Mouse (Mus musculus) induced T-regulatory cell, adult 2 months (primary cell): Measurements from ENCODE around the gene Tmem88.
A peak's percentile ranks its signal among the peaks of the same experiment; 100 is the strongest.

Experiments
- DNase-seq: peaks from one replicate; pipeline ENCODE4 v3.0.0-alpha.2; 2012; ENCODE audit warnings: low read depth

Gene Tmem88

DNA sequence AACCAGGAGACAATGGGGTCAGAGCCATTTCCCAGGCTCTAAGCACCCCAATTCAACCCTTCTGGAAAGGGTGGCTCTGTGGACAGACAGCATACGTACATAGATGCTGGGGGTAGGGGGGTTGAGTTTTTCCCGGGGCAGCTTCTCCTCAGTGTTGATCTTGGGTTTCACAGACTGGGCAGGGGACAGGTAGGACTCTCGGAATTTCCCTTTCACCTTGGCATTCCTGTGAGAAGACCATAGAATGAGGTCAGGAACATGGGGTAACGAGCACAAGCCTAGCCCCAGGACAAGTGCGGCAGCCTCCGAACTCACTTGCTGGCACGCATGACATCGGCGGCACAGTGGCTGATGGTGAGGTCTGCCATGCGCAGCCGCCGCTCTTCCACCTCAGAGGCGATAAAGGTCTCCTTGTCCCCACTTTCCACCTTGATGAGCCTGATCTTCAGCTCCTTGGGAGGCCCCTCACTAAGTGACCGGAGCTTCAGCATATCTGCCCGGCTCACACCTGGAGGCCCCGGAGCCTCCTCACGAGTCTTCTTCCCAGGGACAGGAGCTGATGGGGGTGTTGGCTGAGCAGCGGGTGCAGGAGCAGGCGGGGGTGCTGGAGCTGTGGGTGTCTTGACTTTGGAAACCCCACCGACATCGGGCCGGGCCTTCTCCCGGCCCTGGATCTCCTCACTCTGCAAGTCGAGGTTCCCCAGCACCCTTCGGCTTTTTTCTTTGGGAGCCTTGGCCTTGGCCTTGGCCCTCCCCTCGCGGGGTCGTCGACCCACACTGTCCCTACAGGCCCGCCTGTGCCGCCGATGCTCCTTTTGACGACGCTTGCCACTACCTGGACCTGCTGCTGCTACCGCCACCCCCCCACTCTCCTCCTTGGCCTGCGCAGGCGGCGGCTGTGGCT, 5.9 kb upstream of the Tmem88 start:
- DNase-seq = no peak

DNA sequence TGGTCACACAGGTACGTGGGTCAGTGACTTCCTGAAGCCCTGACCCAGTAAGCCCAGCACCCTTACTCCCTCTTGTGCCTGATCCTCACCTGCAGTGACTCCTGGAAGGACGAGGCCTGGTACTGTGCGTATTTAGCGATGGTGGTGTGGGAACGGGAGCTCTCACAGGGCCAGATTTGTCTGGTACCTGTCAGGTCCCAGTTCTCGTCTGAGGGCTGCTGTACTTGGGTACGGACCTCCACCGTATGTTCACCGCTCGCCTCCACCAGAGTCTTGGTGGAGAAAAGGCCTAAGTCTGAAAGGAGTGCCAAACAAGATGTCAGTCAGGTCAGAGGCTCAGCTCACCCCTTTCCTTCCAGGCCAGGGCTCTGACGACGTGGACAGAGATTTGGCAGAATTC, 4.0 kb upstream of the Tmem88 start:
- DNase-seq = no peak

DNA sequence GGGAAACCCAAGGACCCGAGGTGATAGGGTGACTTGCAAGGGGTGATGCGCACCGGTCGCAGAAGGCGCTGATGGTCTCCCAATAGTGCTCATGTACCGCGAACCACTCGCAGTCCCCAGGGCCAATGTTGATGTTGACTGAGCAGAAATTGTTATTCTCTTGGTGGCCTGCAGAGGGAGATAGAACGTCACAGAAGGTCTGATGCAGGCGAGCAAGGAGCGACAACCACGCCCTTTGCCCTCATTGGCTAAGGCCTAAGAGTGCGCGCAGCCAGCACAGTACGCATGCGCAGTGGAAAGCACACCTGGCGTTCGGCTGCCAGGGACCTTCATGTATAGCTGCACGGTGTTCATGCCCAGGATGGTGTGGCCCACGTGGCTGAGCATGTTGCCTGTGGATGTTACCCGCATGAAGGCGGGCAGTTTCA, 3.2 kb upstream of the Tmem88 start:
- peak; percentile 98 for DNase-seq

DNA sequence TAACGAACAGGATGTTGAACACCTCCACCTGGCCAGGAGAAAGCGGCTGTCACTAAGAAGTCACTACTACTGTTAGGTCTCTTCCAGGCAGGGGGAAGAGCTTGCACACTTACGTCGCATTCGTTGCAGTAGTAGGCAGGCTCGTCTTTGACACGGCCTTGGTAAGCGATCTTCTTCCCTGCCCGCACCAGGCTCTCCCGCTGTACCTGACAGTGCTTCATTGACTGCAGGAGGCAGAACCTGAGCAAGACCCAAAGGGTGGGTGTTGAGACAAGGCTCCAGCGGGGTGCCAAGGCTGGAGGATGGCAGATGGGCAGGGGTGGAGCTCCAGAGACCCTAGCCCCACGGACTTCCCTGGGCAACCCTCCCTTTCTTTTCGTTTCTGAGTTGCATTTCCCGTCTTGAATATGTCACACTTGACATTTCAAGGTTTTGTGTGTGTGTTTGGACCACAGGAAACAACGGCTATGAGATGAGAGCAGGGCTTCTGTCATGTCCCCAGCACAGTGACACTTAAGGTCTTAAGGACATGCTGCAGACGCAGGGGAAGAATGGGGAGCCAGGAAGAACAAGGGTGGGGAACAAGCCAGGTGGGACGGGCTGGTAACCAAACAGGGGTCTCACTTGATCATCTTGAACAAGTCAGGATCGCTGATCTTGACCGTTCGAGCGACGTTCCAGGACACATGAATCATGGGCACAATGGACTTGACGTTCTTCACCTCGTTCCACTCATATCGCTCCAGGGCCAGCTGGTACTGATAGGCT, 2.2 kb upstream of the Tmem88 start:
- peak; percentile 28 for DNase-seq

DNA sequence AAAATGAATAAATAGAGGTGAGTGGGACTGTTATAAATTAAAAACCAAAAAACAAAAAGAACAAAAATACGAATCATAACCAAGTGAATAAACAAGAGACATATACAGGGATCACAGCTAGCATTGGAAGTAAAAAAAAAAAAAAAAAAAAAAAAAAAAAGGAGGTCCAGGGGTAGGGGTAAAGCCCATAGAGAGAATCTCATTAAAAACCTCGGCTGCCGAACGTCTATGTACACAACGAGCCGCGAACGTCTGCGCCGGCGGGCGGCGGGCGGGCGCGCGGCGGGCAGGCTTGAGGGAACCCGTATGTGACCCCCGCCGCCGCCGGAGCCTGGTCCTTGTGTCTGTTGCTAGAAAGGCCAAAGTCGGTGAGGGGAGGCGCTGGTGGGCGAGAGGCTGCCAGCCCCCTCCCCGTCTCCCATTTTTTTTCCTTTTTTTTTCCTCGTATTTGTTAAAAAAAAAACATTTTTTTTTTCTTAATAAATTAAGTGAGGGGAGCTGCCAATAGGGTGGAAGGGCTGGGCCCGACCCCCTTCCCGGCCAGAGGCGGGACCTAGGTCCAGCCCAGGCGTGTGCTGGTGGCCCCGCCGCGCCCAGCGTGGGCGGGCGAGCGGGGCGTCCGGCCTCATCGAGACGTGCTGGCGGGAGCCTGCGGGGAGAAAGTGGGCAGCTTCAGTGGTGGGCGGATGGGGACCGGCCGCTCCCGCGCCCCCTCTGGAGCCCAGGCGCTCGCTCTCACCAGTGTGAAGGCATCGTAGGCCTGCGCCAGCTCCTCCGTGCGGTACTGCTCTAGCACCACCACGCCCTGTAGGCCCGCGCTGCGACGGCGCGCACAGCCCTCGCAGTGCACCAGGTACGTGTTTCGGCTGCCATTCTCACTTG, 1.4 kb upstream of the Tmem88 start:
- DNase-seq = no peak

DNA sequence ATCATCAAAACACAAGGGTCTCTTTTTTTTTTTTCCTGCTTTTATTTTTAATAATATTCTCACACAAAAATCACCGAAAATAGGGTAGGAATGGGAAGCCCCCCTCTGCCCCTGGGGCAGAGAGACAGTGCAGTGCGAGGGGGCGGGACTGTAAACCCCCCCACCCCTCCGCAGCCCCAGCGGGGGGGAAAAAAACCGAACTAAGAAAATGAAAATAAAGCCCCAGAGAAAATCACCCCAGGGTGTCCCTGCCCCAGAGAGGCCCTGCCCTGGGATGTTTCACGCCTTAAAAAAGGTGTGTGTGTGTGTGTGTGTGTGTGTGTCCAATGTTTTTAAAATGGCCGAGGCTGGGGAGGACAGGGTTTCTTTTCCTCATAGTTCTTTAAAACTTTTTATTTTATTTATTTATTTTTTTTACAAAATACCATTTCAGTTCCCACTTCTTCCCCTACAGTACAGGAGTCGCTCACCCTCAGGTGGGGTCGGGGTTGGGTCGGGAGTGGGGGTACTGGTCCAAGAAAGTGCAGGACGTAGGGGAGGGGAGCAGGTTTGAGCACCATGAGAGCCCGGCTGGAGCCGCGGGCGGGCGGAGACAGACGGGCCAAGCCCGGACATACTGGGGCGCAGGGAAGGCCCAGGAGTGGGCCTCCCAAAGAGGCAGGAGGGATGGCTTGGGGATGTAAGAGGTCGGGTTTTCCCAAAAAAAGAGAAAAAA, 609 bp upstream of the Tmem88 start:
- DNase-seq = no peak

DNA sequence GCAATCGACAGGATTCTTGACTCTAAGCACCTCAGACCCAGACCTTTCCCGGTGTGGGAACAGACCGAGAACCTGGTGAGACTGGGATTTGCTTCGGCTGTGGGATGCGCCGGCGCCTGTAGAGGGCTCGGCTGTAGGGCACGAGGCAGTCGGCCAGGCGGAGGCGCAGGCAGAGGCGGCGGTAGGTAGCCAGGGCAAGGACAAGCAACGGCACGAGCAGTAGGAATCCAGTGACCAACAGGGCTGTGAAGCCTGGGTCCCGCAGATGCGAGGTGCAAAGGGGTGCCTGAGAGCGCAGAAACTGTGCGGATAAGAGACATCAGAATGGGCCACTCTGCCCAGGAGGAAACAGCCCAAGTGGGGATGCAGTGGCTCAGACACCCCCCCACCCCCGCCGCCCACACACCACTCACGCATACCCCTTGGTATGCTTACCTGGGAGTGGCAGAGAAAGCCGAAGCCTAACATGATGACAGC, 415 bp downstream of the Tmem88 start:
- DNase-seq = no peak

DNA sequence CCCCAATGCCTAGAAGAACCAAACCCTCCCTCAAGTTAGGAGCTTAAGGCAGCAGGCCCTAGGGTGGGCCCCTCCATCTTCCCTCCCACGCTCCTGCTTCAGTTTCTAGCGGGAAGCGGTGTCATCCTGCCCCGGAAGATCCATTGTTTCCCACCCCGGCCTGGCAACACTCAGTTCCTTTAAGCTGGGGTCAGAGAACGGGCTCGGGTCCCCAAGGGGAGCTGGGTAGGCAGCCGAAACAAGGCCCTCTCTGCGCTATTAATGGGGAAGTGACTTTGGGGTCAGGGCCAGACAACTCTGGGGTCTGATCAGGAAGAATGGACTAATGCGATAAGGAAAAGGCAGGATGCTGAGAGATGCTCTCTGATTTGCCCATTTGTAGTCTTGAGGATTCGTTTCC, 1.3 kb downstream of the Tmem88 start:
- DNase-seq = peak; percentile 16

DNA sequence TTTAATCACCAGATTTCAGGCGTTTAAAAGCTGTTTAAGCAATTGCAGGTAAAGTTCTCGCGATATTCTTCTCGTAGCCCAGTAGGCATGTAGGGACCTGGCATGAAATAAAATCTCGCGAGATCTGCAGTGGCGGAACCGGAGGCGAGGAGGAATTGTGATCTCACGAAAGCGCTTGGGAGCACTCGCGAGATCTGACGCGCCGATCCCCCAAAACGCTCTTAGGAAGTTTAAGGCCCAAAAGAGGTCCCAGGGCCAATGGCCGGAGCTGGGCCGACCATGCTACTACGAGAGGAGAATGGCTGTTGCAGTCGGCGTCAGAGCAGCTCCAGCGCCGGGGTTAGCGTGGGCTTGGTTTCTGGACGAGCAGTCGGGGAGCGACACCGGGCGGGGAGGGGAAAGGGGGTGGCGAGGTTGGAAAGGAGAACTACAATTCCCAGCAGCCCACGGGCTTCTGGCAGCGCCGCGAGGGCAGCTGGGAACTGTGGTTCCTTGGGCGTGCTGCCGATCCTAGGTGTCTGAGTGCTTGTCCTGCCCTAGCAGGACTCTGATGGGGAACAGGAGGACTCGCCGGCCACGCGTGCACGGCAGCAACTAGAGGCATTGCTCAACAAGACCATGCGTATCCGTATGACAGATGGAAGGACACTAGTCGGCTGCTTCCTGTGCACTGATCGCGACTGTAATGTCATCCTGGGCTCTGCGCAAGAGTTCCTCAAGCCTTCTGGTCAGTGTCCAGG, 2.2 kb downstream of the Tmem88 start:
- DNase-seq = peak; percentile 100

DNA sequence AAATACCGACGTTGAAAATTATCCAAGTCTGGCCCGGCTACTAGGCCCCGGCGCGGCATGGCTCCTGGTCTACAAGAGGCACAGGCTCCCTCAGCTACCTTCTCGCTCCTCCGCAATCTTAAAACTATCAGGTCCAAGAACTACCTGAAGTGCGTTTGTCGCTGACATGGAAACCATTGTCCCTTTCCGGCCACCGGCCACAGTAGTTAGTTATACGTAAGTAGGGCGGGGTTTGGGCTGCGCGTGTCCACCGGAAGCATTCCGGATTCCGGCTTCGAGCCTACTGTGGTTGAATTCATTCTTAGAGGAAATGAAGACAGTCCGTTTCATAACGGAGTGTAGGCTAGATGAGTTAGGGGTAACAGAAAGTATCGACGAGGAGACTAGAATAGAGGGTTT, 2.8 kb downstream of the Tmem88 start, which contains the start of the genes Naa38 and Cyb5d1:
Gene Naa38, plus strand, starts transcription at position 253 of the 399 bp plus-strand sequence.
Gene Cyb5d1, minus strand, starts transcription at position 397 of the 399 bp plus-strand sequence.
- DNase-seq = peak; percentile 97

DNA sequence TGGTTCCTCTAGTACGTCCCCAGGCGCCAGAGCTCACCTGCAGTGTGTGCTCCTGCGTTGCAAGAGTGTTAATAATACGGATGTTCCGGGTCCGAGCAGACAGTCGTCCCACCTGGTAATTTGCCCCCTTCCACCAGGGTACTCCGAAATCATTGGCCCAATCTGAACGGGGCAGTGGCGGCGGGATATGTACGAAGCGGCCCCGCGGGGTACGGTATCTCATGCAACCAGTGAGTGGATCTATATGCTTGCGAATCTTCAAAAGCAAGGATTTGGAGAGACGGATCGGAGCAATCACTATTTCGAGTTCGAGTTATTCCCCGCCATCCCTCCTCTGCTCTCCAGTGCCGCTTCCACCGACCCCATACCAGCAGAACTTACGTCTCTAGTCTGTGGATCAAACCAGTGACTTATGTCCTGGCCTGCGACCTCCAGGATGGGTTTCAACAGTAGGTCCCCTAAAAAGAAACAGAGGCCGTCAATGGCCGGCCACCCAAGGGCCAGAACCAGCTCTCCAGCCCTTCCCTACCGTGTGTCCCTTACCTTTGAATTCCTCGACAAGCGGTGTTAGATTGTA, 3.4 kb downstream of the Tmem88 start:
- DNase-seq = peak; percentile 62

DNA sequence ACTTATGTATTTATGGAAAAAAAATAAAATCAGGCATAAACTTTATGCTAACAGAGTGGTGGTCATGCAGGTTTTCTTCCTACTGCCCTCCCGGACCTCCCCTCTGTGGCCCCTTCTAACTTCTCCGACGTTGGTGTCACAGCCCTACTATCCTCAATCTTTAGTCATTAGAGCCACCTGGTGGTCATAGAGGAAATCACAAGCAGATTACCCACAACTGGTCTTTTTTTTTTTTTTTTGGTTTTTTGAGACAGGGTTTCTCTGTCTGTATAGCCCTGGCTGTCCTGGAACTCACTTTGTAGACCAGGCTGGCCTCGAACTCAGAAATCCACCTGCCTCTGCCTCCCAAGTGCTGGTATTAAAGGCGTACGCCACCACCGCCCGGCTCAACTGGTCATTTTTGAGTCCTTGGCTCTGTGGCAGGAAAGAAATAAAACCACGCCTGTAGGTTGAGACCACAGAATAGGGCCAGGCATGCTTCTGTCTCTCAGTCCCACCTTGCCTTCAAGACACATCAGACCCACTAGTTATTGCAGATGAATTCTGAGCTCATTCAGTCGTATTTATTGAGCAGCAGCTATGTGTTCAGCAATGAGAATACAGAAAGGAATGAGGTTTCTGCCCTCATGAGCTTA, 7.5 kb downstream of the Tmem88 start:
- peak; percentile 91 for DNase-seq

DNA sequence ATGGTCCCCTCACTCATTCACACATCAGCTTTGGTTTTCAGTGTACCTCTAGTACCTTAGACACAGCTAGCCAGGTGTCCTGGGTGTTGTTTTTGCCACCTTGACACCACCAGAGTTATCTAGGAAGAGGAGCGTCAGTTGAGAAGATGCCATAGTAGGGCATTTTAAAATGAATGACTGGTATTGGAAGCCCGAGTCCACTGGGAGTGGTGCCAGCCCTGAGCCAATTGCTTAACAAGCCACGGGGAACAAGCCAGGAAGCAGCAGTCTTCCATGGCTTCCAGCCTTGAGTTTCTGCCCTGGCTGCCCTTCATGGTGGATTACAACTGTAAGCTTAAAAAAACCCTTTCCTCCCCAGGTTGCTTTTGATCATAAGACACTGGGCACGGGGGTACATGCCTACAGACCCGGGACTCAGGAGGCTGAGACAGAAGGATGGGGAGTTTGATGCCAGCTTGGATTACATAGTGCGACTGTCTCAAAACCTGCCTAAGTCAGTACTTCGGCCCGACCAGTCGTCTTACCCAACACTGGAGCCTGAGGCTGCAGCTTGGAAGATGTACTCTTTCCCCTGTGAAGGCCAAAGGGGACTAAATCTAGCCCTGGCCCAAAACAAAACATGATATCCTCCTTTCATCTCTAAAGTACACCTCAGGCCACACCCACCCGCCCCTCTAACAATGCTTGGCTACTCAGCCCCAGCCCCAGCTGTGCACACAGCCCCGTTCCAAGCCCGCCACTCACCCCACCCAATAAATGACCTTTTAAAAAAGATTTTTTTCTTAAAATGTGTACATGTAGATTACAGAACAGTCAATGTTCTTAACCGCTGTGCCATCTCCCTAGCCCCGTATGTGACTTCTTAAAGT, 8.3 kb downstream of the Tmem88 start:
- DNase-seq = no peak

DNA sequence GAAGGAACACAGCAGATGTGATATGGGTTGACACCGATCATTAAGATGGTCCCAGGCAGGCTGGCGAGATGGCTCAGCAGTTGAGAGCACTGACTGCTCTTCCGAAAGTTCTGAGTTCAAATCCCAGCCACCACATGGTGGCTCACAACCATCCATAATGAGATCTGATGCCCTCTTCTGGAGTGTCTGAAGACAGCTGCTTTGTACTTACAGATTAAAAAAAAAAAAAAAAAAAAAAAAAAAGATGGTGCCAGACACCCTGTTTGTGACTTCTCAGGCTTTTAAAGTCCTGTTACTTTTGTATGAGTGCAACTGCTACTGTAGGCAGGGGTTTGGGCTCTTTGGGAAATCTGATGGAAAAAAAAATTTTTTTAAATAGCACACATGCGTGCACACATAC, 9.4 kb downstream of the Tmem88 start:
- DNase-seq = no peak

DNA sequence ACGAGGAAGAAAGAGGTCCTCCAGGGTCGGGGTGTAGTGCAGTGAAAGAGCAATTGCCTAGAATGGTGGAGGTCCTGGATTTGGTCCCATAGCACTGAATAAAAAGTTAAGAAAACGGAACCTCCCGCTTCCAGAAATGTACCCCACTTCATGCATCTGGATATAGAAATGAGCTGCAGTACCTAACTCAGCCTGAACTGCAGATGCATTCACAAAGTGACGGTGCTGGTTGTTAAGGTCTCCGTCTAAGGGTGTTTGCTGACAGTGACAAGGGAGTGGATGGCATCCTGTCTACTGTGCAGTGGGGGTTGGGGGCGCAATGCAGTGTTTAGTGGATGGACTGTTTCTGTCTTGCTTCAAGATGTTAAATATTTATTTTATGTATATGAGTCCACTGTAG, 11.3 kb downstream of the Tmem88 start:
- DNase-seq = no peak

DNA sequence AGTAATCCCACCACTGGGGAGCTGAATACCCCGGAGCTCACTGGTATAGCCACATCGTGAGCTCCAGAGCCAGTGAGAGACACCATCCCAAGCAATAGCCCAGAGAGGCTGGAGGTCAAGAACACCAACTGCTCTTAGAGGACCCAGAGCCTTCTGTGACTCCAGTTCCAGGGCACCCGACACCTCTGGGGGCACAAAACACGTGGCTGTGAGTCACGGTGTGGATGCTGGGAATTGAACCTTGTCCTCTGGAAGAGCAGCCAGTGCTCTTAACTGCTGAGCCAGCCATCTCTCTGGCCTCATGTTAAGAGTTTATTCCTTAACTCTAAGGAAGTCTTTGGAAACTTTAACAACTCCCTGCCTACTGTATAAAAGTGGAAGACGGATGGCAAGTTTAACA, 13.1 kb downstream of the Tmem88 start:
- DNase-seq = no peak

DNA sequence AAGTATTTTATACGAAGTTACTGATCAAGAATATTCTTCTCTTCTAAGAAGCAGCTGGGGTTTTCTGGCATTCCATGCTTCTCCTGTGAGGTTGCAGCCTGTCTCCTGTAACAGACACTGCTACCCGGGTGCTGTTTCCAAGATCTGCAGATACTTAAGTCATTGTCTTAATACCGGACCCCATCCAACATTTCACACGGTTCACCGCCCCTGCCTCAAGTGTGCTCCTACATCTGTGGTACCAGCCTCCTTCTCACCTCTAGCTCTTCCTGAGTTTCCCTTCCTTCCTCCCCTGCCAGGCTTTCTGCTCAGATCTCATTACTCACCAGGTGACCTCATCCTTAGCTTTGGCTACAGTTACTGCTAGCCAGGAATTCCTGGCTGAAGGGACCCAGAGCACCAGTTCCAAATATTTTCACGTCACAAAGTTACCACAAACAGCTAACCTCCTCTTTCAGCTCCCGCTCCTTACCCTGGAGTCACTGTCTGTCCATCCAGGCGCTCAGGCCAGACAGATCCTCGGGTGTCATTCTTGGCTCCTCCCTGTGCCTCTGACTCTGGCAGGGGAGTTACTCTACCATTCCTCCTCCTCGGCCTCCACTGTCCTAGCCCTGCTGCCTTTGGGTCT, 15.4 kb downstream of the Tmem88 start:
- DNase-seq = no peak

DNA sequence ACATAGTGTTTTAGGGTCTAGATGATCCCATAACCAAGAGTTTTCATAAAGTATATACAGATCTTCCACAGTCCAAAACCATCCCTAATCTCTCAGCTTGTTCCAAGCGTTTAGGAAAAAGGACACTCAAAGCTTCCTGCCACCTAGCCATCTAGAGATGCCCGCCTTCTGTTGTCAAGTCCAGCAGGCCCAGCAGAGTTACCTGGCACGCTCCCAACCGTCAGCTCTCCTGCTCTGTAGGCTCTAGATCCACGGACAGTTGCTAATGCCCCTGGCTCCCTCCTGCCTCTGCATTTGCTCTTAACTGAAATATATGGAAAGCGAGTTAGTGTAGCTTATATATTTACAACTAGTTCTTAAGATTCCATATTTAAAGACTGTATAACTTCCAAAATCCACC, 16.7 kb downstream of the Tmem88 start:
- DNase-seq = no peak
